Mouse (Mus musculus): ENCODE measurements around the gene Tex44. TPM values are rescaled to one million over a fixed set of nuclear protein-coding genes. Genes with fewer than 3 reads are reported as not detected.

Gene Tex44
- polyA plus RNA-seq, 1 experiment from 2014 or later, result not detected

GRCm38 (mm10) chr1:86423879-86424278, 2.2 kb upstream of the Tex44 start:
- Histone ChIP-seq H3K9me3 (no peaks in the 10 kb centered on the region), H3K9ac (replicated peaks) (no peak overlapping the region; the same call in 1 of the 2 replicates), H3K4me3 (replicated peaks) (no peak overlapping the region), H3K4me1 (replicated peaks) (peaks cover 27% of the 10 kb centered on the region), H3K27ac (no peak overlapping the region), H3K36me3 (no peaks in the 10 kb centered on the region), H3K27me3 (no peaks in the 10 kb centered on the region), H3K4me2 (no peak overlapping the region)
- no peak for ATAC-seq (ENCODE audit: insufficient number of reproducible peaks, insufficient read depth, low FRiP score, low TSS enrichment, low read depth)
- WGBS, result 71% methylated on average over 5 of the region's 5 CpGs

GRCm38 (mm10) chr1:86424336-86424735, 1.8 kb upstream of the Tex44 start:
- no peak for ATAC-seq (ENCODE audit: insufficient number of reproducible peaks, insufficient read depth, low FRiP score, low TSS enrichment, low read depth)
- Histone ChIP-seq H3K27ac (no peak overlapping the region), H3K36me3 (no peaks in the 10 kb centered on the region), H3K9ac (replicated peaks) (no peak overlapping the region), H3K4me2 (no peak overlapping the region), H3K27me3 (no peaks in the 10 kb centered on the region), H3K4me1 (replicated peaks) (peaks cover 27% of the 10 kb centered on the region), H3K9me3 (no peaks in the 10 kb centered on the region), H3K4me3 (replicated peaks) (no peak overlapping the region)
- whole genome bisulfite sequencing, result 88% methylated on average over 1 of the region's 1 CpGs

GRCm38 (mm10) chr1:86424835-86425547, 1.1 kb upstream of the Tex44 start:
- 25% methylated on average over 11 of the region's 11 CpGs for WGBS
- no peak overlapping the region; the same call in 1 of the 2 replicates for H3K9ac ChIP-seq (replicated peaks)
- H3K27ac ChIP-seq, result peak overlapping the region; percentile 29; the same call in 1 of the 2 replicates
- ATAC-seq (ENCODE audit: insufficient number of reproducible peaks, insufficient read depth, low FRiP score, low TSS enrichment, low read depth), result no peak; the same call in 1 of the 2 replicates
- H3K4me2 ChIP-seq, result no peak overlapping the region
- no peaks in the 10 kb centered on the region for H3K9me3 ChIP-seq
- H3K27me3 ChIP-seq, result no peaks in the 10 kb centered on the region
- H3K36me3 ChIP-seq, result no peaks in the 10 kb centered on the region
- H3K4me3 ChIP-seq (replicated peaks), result no peak overlapping the region
- H3K4me1 ChIP-seq (replicated peaks), result peaks cover 27% of the 10 kb centered on the region

GRCm38 (mm10) chr1:86430056-86430455, 3.9 kb downstream of the Tex44 start:
- Histone ChIP-seq H3K27ac (no peak overlapping the region), H3K9ac (replicated peaks) (no peak overlapping the region), H3K36me3 (no peaks in the 10 kb centered on the region), H3K9me3 (no peaks in the 10 kb centered on the region), H3K4me1 (replicated peaks) (peaks cover 18% of the 10 kb centered on the region), H3K4me2 (no peak overlapping the region), H3K4me3 (replicated peaks) (no peak overlapping the region), H3K27me3 (no peaks in the 10 kb centered on the region)
- ATAC-seq (ENCODE audit: insufficient number of reproducible peaks, insufficient read depth, low FRiP score, low TSS enrichment, low read depth), result no peak
- WGBS, result 44% methylated on average over 2 of the region's 2 CpGs

- ATAC-seq (ENCODE audit: insufficient number of reproducible peaks, insufficient read depth, low FRiP score, low TSS enrichment, low read depth), result no peak
- Histone ChIP-seq H3K27ac (0 out of 2 replicates have a peak overlapping the region, but pooled peaks have one; percentile 97), H3K4me3 (replicated peaks) (no peak overlapping the region), H3K4me2 (no peak overlapping the region), H3K4me1 (replicated peaks) (peaks cover 27% of the 10 kb centered on the region), H3K9me3 (no peaks in the 10 kb centered on the region), H3K36me3 (no peaks in the 10 kb centered on the region), H3K9ac (replicated peaks) (no peak overlapping the region), H3K27me3 (no peaks in the 10 kb centered on the region)
- WGBS, result 90% methylated on average over 4 of the region's 4 CpGs
Observed at GRCm38 (mm10) chr1:86432778-86433177, 6.6 kb downstream of the Tex44 start.

- H3K27me3 ChIP-seq, result no peaks in the 10 kb centered on the region
- H3K36me3 ChIP-seq, result no peaks in the 10 kb centered on the region
- peaks cover 27% of the 10 kb centered on the region for H3K4me1 ChIP-seq (replicated peaks)
- H3K4me3 ChIP-seq (replicated peaks), result no peak overlapping the region
- no peak for ATAC-seq (ENCODE audit: insufficient number of reproducible peaks, insufficient read depth, low FRiP score, low TSS enrichment, low read depth)
- peak overlapping the region; percentile 97 for H3K27ac ChIP-seq
- WGBS, result 79% methylated on average over 7 of the region's 7 CpGs
- H3K9me3 ChIP-seq, result no peaks in the 10 kb centered on the region
- H3K9ac ChIP-seq (replicated peaks), result no peak overlapping the region
- no peak overlapping the region for H3K4me2 ChIP-seq
Observed at GRCm38 (mm10) chr1:86433359-86433758, 7.2 kb downstream of the Tex44 start.

- peak overlapping the region; percentile 64 for H3K9ac ChIP-seq (replicated peaks)
- peaks cover 27% of the 10 kb centered on the region for H3K4me1 ChIP-seq (replicated peaks)
- H3K27ac ChIP-seq, result peak overlapping the region; percentile 97
- H3K4me3 ChIP-seq (replicated peaks), result peak overlapping the region; percentile 55
- no peaks in the 10 kb centered on the region for H3K9me3 ChIP-seq
- WGBS, result under 1% methylated on average over 12 of the region's 12 CpGs
- H3K4me2 ChIP-seq, result peak overlapping the region; percentile 82
- peak; percentile 45; the same call in 1 of the 2 replicates for ATAC-seq (ENCODE audit: insufficient number of reproducible peaks, insufficient read depth, low FRiP score, low TSS enrichment, low read depth)
- no peaks in the 10 kb centered on the region for H3K27me3 ChIP-seq
- no peaks in the 10 kb centered on the region for H3K36me3 ChIP-seq
Observed at GRCm38 (mm10) chr1:86434001-86434400, 7.9 kb downstream of the Tex44 start.

- Histone ChIP-seq H3K9ac (replicated peaks) (peak overlapping the region; percentile 86), H3K4me1 (replicated peaks) (peaks cover 28% of the 10 kb centered on the region), H3K4me3 (replicated peaks) (peak overlapping the region; percentile 55), H3K4me2 (peak overlapping the region; percentile 82), H3K27me3 (no peaks in the 10 kb centered on the region), H3K27ac (peak overlapping the region; percentile 97), H3K36me3 (no peaks in the 10 kb centered on the region), H3K9me3 (no peaks in the 10 kb centered on the region)
- WGBS, result 4% methylated on average over 46 of the region's 46 CpGs
- ATAC-seq (ENCODE audit: insufficient number of reproducible peaks, insufficient read depth, low FRiP score, low TSS enrichment, low read depth), result peak; percentile 87
Observed at GRCm38 (mm10) chr1:86434439-86435201, 8.5 kb downstream of the Tex44 start.

GRCm38 (mm10) chr1:86435302-86435821, 9.2 kb downstream of the Tex44 start:
- no peak for ATAC-seq (ENCODE audit: insufficient number of reproducible peaks, insufficient read depth, low FRiP score, low TSS enrichment, low read depth)
- Histone ChIP-seq H3K4me1 (replicated peaks) (peaks cover 35% of the 10 kb centered on the region), H3K4me3 (replicated peaks) (no peak overlapping the region)

GRCm38 (mm10) chr1:86437219-86438013, 11.3 kb downstream of the Tex44 start:
- H3K36me3 ChIP-seq, result no peaks in the 10 kb centered on the region
- no peak overlapping the region for H3K4me2 ChIP-seq
- H3K9me3 ChIP-seq, result no peaks in the 10 kb centered on the region
- WGBS, result 71% methylated on average over 9 of the region's 9 CpGs
- H3K4me3 ChIP-seq (replicated peaks), result no peak overlapping the region
- no peak overlapping the region for H3K9ac ChIP-seq (replicated peaks)
- no peak for ATAC-seq (ENCODE audit: insufficient number of reproducible peaks, insufficient read depth, low FRiP score, low TSS enrichment, low read depth)
- peaks cover 42% of the 10 kb centered on the region for H3K4me1 ChIP-seq (replicated peaks)
- H3K27ac ChIP-seq, result no peak overlapping the region
- H3K27me3 ChIP-seq, result no peaks in the 10 kb centered on the region

More at GRCm38 (mm10) chr1:86435302-86435821, 9.2 kb downstream of the Tex44 start:
- Histone ChIP-seq H3K27ac (peak overlapping the region; percentile 97), H3K9me3 (no peaks in the 10 kb centered on the region), H3K9ac (replicated peaks) (peak overlapping the region; percentile 86), H3K27me3 (no peaks in the 10 kb centered on the region), H3K4me2 (peak overlapping the region; percentile 82), H3K36me3 (no peaks in the 10 kb centered on the region)
- WGBS, result 45% methylated on average over 13 of the region's 13 CpGs

- ATAC-seq (ENCODE audit: insufficient number of reproducible peaks, insufficient read depth, low FRiP score, low TSS enrichment, low read depth), result no peak
- WGBS, result 72% methylated on average over 6 of the region's 6 CpGs
- H3K27ac ChIP-seq, result no peak overlapping the region
Observed at GRCm38 (mm10) chr1:86438014-86438319, 11.8 kb downstream of the Tex44 start.

More at GRCm38 (mm10) chr1:86438014-86438319, 11.8 kb downstream of the Tex44 start:
- Histone ChIP-seq H3K4me3 (replicated peaks) (no peak overlapping the region), H3K9ac (replicated peaks) (0 out of 2 replicates have a peak overlapping the region, but pooled peaks have one; percentile 5), H3K36me3 (no peaks in the 10 kb centered on the region), H3K9me3 (no peaks in the 10 kb centered on the region), H3K27me3 (no peaks in the 10 kb centered on the region), H3K4me2 (no peak overlapping the region), H3K4me1 (replicated peaks) (peaks cover 45% of the 10 kb centered on the region)

All from limb, embryonic 12.5 days (tissue).